Mouse (Mus musculus) bone marrow, adult 2 months (tissue): Measurements from ENCODE around the gene Kcna4.

Experiments used
- CTCF ChIP-seq: fragments of 200-500 bp; IDR thresholded peaks from 2 replicates; pipeline ENCODE4 v1.5.1; 2011; ENCODE audit warnings: low read length, control low read depth; ENCODE audit not compliant: control insufficient read depth, insufficient read depth
- POLR2A ChIP-seq: fragments of 200-500 bp; IDR thresholded peaks from 2 replicates; pipeline ENCODE4 v1.6.1; 2011; ENCODE audit warnings: low read depth, mild to moderate bottlenecking, control low read depth, low read length, borderline replicate concordance; ENCODE audit not compliant: control insufficient read depth

DNA sequence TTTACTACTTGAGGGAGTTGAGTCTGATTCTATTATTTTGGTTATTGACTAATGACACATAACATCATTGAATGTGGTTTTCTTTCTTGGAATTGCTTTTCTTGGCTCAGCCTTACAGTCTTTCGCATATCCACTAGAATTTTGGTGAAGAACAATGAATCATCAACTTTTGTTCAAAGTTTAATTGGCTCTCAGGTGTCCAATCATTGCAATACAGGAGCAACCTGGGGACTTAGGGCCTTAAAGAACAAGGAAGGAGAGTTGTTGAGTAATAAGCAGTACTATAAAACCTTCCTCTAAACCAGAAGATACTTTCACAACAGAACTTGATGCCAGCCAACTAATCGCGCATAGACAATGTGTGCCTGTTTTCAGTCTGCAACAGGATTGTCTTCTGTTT lies 36.8 kb downstream of the Kcna4 start:
- TF ChIP-seq CTCF, result no peak
- TF ChIP-seq POLR2A, result no peak
